Mouse (Mus musculus) cerebellum, adult 2 months (tissue): ENCODE data around the gene Hspe1. TPM values are rescaled to one million over a fixed set of nuclear protein-coding genes. Genes with fewer than 3 reads are reported as not detected.
A peak's percentile ranks its signal among the peaks of the same experiment; 100 is the strongest.

Source experiments
- DNase-seq, 2 experiments: peaks; one replicate each; pipeline ENCODE4 v3.0.0; 2021
- H3K27ac ChIP-seq: fragments of 200-500 bp; 2 replicates; pipeline ENCODE4 v1.5.1; 2012; ENCODE audit warnings: low read length, control low read depth, inconsistent platforms; ENCODE audit not compliant: insufficient read depth
- H3K27me3 ChIP-seq: fragments of 200-500 bp; 2 replicates; pipeline ENCODE4 v1.6.1; 2012; ENCODE audit warnings: inconsistent platforms, mild to moderate bottlenecking, low read length, moderate library complexity; ENCODE audit not compliant: control insufficient read depth, insufficient read depth
- H3K4me1 ChIP-seq: fragments of 200-500 bp; 2 replicates; pipeline ENCODE4 v1.6.1; 2011; ENCODE audit warnings: low read length; ENCODE audit not compliant: control insufficient read depth, insufficient read depth
- H3K4me3 ChIP-seq: fragments of 200-500 bp; replicated peaks from 2 replicates; pipeline ENCODE3; 2011; ENCODE audit warnings: mild to moderate bottlenecking, low read depth, low read length, control low read depth; ENCODE audit not compliant: insufficient read depth
- CTCF ChIP-seq: fragments of 200-500 bp; IDR thresholded peaks from 2 replicates; pipeline ENCODE4 v1.5.1; 2011; ENCODE audit warnings: low read depth, mild to moderate bottlenecking, control low read depth, low read length, moderate library complexity, borderline replicate concordance; ENCODE audit not compliant: insufficient read depth
- POLR2A ChIP-seq: fragments of 200-500 bp; IDR thresholded peaks from 2 replicates; pipeline ENCODE4 v1.6.1; 2011; ENCODE audit warnings: low read length, control low read depth, borderline replicate concordance; ENCODE audit not compliant: insufficient read depth
- WGBS: fragments of 180-500 bp; shearing (Covaris S2); methylation state at CpG from one replicate; pipeline ENCODE4 v1.1.7; 2018; 5-methylcytosine and 5-hydroxymethylcytosine counted together
- polyA plus RNA-seq: library from polyadenylated mRNA; depleted of rRNA; stranded (reverse); fragments of >200 nt; gene quantifications from 2 replicates; pipeline ENCODE4 v1.2.3, GENCODE M21; 2012

Hspe1 gene
- polyA plus RNA-seq, 1 experiment = 173 TPM

DNA sequence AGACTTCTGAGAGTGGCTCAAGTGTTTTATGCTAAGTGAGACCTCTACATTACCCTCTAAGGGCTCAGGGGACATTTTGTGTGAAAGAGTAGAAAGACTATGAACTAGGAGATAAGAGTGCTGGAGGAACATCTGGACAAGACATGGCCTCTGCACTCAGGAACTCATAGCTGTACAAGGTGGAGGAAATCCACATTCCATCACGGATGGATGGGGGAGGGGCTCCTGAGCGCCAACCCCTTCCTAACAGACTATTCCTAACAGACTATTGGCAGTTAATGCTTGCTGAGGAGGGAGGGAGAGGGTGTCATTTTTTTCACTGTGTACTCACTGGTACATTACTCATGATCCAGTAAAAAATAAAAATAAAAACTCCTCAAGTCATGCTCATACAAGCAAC is 13.2 kb upstream of the Hspe1 start:
- no peak overlapping the region for H3K27ac ChIP-seq
- no peak overlapping the region for H3K4me3 ChIP-seq
- WGBS = 69% methylated on average over 2 of the region's 2 CpGs
- DNase-seq = no peak
- TF ChIP-seq POLR2A = no peak
- no peaks in the 10 kb centered on the region for H3K27me3 ChIP-seq
- H3K4me1 ChIP-seq = no peaks in the 10 kb centered on the region

DNA sequence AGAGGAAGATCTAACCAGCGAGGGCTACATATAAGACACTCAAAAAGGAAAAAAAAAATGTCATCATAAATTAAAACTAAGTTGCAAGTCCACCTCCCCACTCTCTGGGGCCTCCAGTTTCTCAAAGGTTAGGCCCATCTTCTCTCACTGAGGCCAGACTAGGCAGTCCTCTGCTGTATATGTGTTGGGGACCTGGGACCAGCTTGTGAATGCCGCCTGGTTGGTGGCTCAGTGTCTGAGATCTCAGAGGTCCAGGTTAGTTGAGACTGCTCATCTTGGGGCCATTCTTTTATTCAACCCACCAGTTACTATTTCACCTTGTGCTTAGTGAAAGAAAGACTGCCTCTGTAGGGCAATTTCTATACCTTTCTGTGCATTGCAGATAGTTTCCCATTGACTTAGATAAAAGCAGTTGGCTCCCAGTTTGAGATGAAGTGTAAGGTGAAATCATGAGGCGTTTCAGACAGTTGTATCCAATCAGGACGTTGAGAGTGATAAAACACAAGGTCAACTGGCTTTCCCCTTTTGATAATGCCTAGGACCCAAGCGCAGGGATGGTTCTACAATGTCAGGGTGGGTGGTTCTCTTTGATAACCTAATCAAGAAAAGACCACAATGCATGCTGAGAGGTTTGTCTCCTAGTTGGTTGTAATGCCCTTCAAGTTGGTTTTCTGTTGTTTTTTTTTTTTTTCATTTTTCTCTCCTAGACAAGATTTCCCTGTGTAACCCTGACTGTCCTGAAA is 12.1 kb upstream of the Hspe1 start:
- H3K4me3 ChIP-seq = no peak overlapping the region
- WGBS = 79% methylated on average over 5 of the region's 5 CpGs
- H3K27ac ChIP-seq = no peak overlapping the region
- DNase-seq = no peak
- TF ChIP-seq POLR2A = no peak
- no peak for TF ChIP-seq CTCF
- no peaks in the 10 kb centered on the region for H3K4me1 ChIP-seq
- no peaks in the 10 kb centered on the region for H3K27me3 ChIP-seq

DNA sequence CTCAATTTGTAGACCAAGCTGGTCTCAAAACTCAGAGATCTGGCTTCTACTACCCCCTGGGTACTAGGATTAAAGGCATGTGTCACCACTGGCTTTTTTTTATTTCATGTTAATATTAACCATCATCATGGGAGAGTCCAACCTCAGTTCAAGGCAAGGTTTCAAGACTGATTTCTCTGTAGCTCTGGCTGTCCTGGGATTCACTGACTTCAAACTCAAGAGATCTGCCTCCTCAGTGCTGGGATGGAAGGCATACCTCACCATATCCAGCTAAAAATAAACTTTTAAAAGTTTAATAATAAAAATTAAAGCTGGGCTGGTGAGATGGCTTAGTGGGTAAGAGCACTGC is 11.6 kb upstream of the Hspe1 start:
- Histone ChIP-seq H3K27me3 (no peaks in the 10 kb centered on the region), H3K27ac (no peak overlapping the region), H3K4me3 (no peak overlapping the region), H3K4me1 (no peaks in the 10 kb centered on the region)
- DNase-seq = no peak
- no peak for TF ChIP-seq POLR2A
- no peak for TF ChIP-seq CTCF

DNA sequence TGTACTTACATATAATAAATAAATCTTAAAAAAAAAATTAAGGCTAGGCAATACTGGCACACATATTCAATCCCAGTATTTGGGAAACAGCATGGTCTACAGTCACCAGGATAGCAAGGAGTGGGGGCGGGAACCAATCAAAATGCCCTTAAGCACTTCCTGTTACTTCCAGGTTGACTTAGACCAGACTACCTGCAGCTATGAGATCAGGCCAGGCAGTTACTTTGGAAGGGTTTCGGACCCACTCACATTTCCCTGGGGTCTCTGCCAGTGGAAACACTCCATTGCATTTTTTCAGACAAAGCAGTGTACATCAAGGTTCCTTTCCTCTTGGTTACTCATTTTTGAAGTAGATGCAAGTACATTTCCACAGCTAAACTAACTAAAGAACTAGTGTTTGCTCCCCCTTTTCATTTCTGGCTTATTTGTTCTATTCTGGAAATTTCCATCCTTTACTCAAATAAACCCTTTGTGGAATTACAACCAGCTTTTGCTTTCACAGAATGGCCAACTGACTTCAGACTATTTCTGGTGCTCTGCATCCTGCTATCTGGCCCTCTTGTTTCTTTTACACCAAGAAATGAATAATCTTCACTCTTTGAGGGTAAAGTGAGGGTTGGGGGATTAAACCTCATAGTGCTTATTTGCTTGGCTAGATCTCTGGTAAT is 10.9 kb upstream of the Hspe1 start:
- TF ChIP-seq CTCF (no peak), POLR2A (no peak)
- no peaks in the 10 kb centered on the region for H3K27me3 ChIP-seq
- H3K4me1 ChIP-seq = no peaks in the 10 kb centered on the region
- 94% methylated on average over 2 of the region's 2 CpGs for WGBS
- H3K27ac ChIP-seq = no peak overlapping the region
- DNase-seq = no peak
- H3K4me3 ChIP-seq = no peak overlapping the region

DNA sequence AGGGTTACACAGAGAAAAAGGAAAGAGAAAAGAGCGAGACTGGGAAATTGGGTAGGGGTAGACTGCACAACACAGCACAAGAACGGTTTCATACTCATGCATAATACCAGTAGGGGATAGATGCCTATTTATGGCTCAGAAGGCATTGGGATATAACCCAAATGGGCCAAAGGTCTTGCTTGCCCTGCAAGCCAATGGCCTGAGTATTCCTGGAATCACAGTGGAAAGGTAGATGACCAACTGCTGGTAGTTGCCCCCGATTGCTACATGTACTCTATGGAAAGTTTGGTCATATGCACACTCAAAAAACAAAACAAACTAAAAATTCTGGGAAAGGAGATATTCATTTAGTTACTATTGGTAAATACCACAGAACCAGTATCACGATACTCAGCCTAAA is 8.3 kb upstream of the Hspe1 start:
- Histone ChIP-seq H3K4me3 (no peak overlapping the region), H3K27ac (no peak overlapping the region), H3K27me3 (no peaks in the 10 kb centered on the region), H3K4me1 (no peaks in the 10 kb centered on the region; the same call in 1 of the 2 replicates)
- DNase-seq = no peak
- 91% methylated on average over 4 of the region's 4 CpGs for WGBS
- no peak for TF ChIP-seq POLR2A
- TF ChIP-seq CTCF = no peak

DNA sequence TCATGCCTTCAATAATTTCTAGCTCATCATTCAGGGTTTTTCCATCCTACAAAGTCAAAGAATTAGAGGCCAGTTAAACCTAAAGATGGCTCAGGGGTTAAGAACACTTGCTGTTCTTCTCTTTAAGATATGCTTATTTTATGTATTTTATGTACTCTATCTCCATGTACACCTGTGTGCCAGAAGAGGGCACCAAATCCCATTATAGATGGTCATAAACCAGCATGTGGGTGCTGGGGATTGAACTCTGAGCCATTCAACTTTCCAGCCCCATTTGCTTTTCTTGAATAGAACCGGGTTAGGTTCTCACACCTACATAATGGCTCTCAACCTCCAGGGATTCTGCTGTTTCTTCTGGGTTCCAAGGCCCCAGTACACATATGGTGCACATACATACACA is 5.8 kb upstream of the Hspe1 start:
- peaks cover 5% of the 10 kb centered on the region for H3K4me1 ChIP-seq
- DNase-seq = no peak
- no peak overlapping the region for H3K27ac ChIP-seq
- 82% methylated on average over 1 of the region's 1 CpGs for WGBS
- no peak for TF ChIP-seq CTCF
- no peaks in the 10 kb centered on the region for H3K27me3 ChIP-seq
- no peak overlapping the region for H3K4me3 ChIP-seq

DNA sequence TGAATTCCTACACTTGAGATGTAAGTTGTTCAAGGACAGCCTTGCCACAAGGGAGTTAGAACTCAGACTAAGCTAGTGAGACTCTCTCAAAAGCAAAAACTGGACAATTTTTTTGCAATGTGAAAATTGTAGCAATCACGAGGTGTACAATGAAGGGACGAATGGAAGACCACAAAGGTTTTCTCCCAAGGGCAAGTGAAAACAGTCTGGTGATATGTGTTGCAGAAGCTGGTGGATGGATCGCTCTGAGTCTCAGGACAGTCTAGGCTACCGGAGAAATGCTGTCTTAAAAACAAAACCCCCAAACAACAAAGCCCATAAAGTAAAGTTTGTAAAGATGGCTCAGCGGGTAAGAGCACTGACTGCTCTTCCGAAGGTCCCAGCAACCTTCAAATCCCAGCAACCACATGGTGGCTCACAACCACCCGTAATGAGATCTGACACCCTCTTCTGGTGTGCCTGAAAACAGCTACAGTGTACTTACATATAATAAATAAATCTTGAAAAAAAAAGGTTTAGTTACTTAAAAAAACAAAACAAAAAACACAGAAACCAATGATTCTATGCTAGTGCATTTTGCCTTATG is 2.1 kb upstream of the Hspe1 start:
- peaks cover 5% of the 10 kb centered on the region for H3K4me1 ChIP-seq
- WGBS = 55% methylated on average over 7 of the region's 7 CpGs

DNA sequence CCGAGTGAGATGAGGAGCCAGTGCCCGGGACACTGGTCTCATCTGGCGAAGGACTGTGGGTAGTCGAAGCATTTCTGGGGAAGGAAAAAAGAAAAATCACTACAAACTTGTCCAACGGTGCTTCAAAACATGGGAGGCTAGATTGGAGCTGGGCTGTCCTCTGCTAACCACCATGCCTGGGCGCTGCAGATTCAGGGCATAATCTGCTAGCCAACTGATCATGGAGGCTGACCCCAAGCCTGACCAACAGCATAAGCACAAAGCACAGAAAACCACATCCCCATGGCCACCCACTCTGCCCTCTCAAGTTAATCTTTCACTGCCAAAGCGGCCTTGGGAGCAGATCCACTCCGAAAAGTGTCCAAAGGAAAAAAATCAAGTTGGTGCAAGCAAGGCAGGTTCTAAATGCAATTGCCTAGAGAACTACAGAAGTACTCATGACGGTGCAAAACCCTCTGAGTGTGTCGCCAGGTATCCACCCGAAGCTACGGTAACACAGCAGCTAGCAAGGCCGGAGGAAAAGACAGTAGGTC is 998 bp upstream of the Hspe1 start:
- Histone ChIP-seq H3K27ac (peak overlapping the region; percentile 96), H3K27me3 (no peaks in the 10 kb centered on the region), H3K4me1 (peaks cover 5% of the 10 kb centered on the region), H3K4me3 (peak overlapping the region; percentile 62)
- TF ChIP-seq POLR2A (no peak), CTCF (no peak)
- DNase-seq = no peak
- under 1% methylated on average over 13 of the region's 13 CpGs for WGBS

More for the DNA sequence above, 2.1 kb upstream of the Hspe1 start:
- Histone ChIP-seq H3K27ac (no peak overlapping the region), H3K4me3 (no peak overlapping the region), H3K27me3 (no peaks in the 10 kb centered on the region)
- DNase-seq = no peak
- TF ChIP-seq CTCF = no peak
- no peak for TF ChIP-seq POLR2A
